Mouse (Mus musculus): Measurements from ENCODE around the gene C330007P06Rik.

DNA sequence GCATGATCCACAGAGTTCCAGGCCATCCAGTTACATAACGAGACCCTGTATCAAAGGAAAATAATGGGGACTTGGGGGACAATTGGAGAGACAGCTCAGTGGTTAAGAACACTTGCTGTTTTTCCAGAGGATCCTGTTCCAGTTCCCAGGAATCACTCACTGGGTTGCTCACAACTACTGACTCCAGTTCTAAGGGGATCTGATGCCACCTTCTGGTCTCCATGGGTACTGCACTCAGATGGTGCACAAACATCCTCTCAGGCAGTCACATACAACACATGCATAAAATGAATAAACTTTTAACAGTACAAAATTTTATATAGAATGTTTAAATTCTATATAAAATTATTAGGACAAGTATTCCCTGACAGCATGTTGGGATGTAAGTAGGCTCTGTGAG, 10.8 kb upstream of the C330007P06Rik start:
- TF ChIP-seq CTCF (IDR thresholded peaks at IDR 0.05; ENCODE audit: extremely low read depth, insufficient read depth, insufficient read length, insufficient replicate concordance) = no peak
- no peak for TF ChIP-seq POLR2A (IDR thresholded peaks at IDR 0.05; ENCODE audit: low read depth, low read length)

Measured in spleen, adult 2 months (tissue).